Mouse (Mus musculus) adipose tissue, adult 10 weeks (tissue): ENCODE measurements around the gene C1ql1. TPM values are rescaled to one million over a fixed set of nuclear protein-coding genes. Genes with fewer than 3 reads are reported as not detected.

ENCODE experiments used
- polyA plus RNA-seq: library from polyadenylated mRNA; stranded (reverse); fragments of 350-450 nt; fragmentation: Illumina TruSeq; extraction: RNeasy Lipid Tissue Mini Kit (QIAGEN cat#74804); gene quantifications from one replicate; pipeline ENCODE4 v1.2.3, GENCODE M21; 2014; ENCODE audit warnings: low read depth, low replicate concordance

C1ql1 gene
- not detected for polyA plus RNA-seq

GRCm38 (mm10) chr11:102946265-102946991 lies at the start of gene C1ql1:
TSS of gene C1ql1 (minus strand) at chr11:102946688.

DNA sequence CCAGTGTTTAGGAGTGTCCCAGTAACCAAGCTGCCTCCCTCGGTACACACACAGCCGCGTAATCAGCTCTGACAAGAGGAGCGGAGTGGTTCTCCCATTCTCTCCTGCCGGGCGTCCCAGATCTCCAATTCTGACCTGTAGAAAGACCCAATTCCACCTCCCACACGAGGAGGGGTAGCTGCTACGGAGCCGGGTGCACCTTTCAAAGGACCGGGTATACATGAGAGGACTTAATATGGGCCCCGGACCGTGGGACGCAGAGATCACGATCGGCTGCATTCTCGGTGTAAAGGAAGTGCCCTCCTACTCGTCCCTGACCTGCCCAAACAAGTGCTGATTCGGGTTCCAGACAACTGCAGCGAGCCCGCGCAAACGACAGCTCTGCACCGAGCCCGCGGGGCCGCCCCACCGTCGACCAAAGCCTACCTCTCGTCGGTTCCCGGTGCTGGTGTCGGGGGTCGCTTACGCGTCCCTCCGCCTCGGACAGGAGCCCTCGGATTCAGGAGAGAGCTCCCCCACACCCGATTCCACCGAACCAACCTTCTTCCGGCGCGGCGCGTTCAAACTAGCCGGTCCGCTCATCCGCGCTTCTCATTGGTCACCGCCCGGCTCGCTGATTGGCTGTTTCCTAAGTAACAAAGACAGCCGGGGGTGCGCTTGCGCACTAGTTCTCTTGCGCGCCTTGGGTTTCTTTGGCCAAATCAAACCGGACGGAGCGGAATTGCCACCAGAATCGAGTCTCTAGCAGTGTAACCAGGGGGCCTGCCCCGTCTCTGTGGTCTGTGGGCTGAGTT lies 21.7 kb downstream of the C1ql1 start, which contains the start of gene Kif18b:
Gene Kif18b, minus strand, starts transcription at position 568 of the 794 bp plus-strand sequence.

DNA sequence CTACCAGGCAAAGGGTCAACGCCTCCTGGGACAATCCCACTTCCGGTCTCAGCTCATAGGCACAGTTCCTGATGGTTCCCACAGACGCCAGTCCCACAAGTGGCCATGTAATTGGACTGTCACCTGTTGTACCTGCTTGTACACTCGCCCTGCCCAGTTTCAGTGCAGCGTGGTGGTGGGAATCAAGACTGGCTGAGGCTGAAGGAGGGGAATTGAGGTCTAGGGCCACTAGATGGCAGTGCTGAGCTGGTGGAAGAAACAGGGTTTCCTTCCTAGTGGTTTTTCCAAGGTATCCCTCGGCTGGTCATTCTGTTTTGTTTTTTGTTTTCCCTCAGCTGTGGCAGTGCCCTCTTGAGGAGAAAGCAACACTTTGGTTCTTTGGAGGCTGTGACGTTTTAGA lies 45.7 kb downstream of the C1ql1 start, which contains the start of gene Gfap:
Gene Gfap, minus strand, starts transcription at position 150 of the 400 bp plus-strand sequence.

Other genes with a start within 250 kb of the C1ql1 start
- gene Ccdc43, start 248.9 kb downstream of the C1ql1 start, polyA plus RNA-seq: 15.3 TPM
- 4.6 TPM for gene Adam11, start 185.2 kb downstream of the C1ql1 start, polyA plus RNA-seq
- 18.6 TPM for gene Gjc1, start 127.0 kb downstream of the C1ql1 start, polyA plus RNA-seq
- 7.6 TPM for gene Higd1b, start 110.8 kb downstream of the C1ql1 start, polyA plus RNA-seq
- 51.4 TPM for gene Eftud2, start 65.7 kb downstream of the C1ql1 start, polyA plus RNA-seq
- gene Ccdc103, start 65.5 kb downstream of the C1ql1 start, polyA plus RNA-seq: 2.4 TPM
- 0.20 TPM for gene Fam187a, start 61.5 kb downstream of the C1ql1 start, polyA plus RNA-seq
- gene Gfap, start 45.8 kb downstream of the C1ql1 start, polyA plus RNA-seq: 0.22 TPM
- gene Kif18b, start 21.6 kb downstream of the C1ql1 start, polyA plus RNA-seq: 1.3 TPM
- gene Nmt1, start 81.5 kb upstream of the C1ql1 start, polyA plus RNA-seq: 49.6 TPM
- gene Dcakd, start 81.6 kb upstream of the C1ql1 start, polyA plus RNA-seq: 41.6 TPM
- gene Plcd3, start 155.0 kb upstream of the C1ql1 start, polyA plus RNA-seq: 22.4 TPM
- gene Acbd4, start 155.0 kb upstream of the C1ql1 start, polyA plus RNA-seq: 125 TPM
- gene Hexim1, start 169.5 kb upstream of the C1ql1 start, polyA plus RNA-seq: 34.1 TPM
- gene Hexim2, start 185.7 kb upstream of the C1ql1 start, polyA plus RNA-seq: 7.6 TPM
- gene Fmnl1, start 224.4 kb upstream of the C1ql1 start, polyA plus RNA-seq: 8.6 TPM